Mouse (Mus musculus): ENCODE data around the gene Kcnip4. TPM values are rescaled to one million over a fixed set of nuclear protein-coding genes. Genes with fewer than 3 reads are reported as not detected.

Gene Kcnip4
- total RNA-seq, 1 experiment, result 0.09 TPM

DNA sequence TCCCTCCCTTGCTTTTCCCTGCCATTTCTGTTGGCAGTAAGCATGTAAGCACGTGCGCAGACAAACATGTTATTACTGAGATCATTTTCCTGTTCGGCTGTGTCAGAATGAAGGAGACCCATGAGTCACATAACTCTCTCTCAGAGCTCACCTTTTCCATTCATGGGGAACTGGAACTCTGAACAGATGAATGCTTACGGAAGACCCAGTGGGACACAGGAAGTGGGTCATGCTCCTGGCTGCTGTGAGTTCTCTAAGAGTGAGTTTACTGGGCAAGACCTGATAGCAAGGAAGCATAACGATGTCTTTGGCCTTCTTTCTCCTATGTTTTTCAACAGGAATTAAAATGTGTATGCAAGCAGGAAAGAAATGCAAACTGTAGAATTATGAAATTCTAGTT is 917.8 kb downstream of the Kcnip4 start:
- Histone ChIP-seq H3K9ac (ENCODE audit: insufficient read depth, low read depth, low read length, poor library complexity, severe bottlenecking) (no peak overlapping the region), H3K4me1 (ENCODE audit: control insufficient read depth in 2 of 2, insufficient read depth in 2 of 2, low read length in 2 of 2, poor library complexity in 1 of 2) (no peaks in the 10 kb centered on the region), H3K27ac (ENCODE audit: insufficient read depth, low read depth, low read length, poor library complexity, severe bottlenecking) (no peak overlapping the region), H3K36me3 (ENCODE audit: control insufficient read depth, insufficient read depth, low read length, poor library complexity, severe bottlenecking) (no peaks in the 10 kb centered on the region), H3K4me3 (ENCODE audit: insufficient read depth in 1 of 2, low read depth in 1 of 2, low read length in 2 of 2, poor library complexity in 1 of 2, severe bottlenecking in 1 of 2) (no peak overlapping the region), H3K9me3 (ENCODE audit: control insufficient read depth, insufficient read depth, low read depth, low read length) (no peaks in the 10 kb centered on the region)
- TF ChIP-seq ZC3H11A (IDR thresholded peaks at IDR 0.05; ENCODE audit: borderline replicate concordance, low read depth, low read length) (no peak), HCFC1 (IDR thresholded peaks at IDR 0.05; ENCODE audit: borderline replicate concordance, insufficient read depth, low read length) (no peak)
- in situ Hi-C loops (cut with MboI; ENCODE audit: low sequenced_read_pairs in 2 of 2, unreplicated experiment in 2 of 2), result no loop called here
- DNase-seq (ENCODE audit: low read depth, low spot score), result no peak

GRCm38 (mm10) chr5:48606281-48606680 is 918.4 kb downstream of the Kcnip4 start:
- H3K9ac ChIP-seq (ENCODE audit: insufficient read depth, low read depth, low read length, poor library complexity, severe bottlenecking), result no peak overlapping the region
- in situ Hi-C loops (cut with MboI; ENCODE audit: low sequenced_read_pairs in 2 of 2, unreplicated experiment in 2 of 2), result no loop called here
- TF ChIP-seq ZNF384 (IDR thresholded peaks at IDR 0.05; ENCODE audit: low read depth, low read length) (no peak), ZC3H11A (IDR thresholded peaks at IDR 0.05; ENCODE audit: borderline replicate concordance, low read depth, low read length) (no peak), CHD2 (IDR thresholded peaks at IDR 0.05; ENCODE audit: low read depth, low read length) (no peak), MAFK (IDR thresholded peaks at IDR 0.05; ENCODE audit: insufficient read depth, low read depth, low read length) (no peak), HCFC1 (IDR thresholded peaks at IDR 0.05; ENCODE audit: borderline replicate concordance, insufficient read depth, low read length) (no peak)
- no peak overlapping the region for H3K27ac ChIP-seq (ENCODE audit: insufficient read depth, low read depth, low read length, poor library complexity, severe bottlenecking)
- DNase-seq (ENCODE audit: low read depth, low spot score), result no peak
- no peak overlapping the region for H3K4me3 ChIP-seq (ENCODE audit: insufficient read depth in 1 of 2, low read depth in 1 of 2, low read length in 2 of 2, poor library complexity in 1 of 2, severe bottlenecking in 1 of 2)
- no peaks in the 10 kb centered on the region for H3K9me3 ChIP-seq (ENCODE audit: control insufficient read depth, insufficient read depth, low read depth, low read length)
- no peaks in the 10 kb centered on the region for H3K36me3 ChIP-seq (ENCODE audit: control insufficient read depth, insufficient read depth, low read length, poor library complexity, severe bottlenecking)
- H3K4me1 ChIP-seq (ENCODE audit: control insufficient read depth in 2 of 2, insufficient read depth in 2 of 2, low read length in 2 of 2, poor library complexity in 1 of 2), result no peaks in the 10 kb centered on the region

GRCm38 (mm10) chr5:48599481-48600040 is 925.1 kb downstream of the Kcnip4 start:
- H3K4me3 ChIP-seq (ENCODE audit: insufficient read depth in 1 of 2, low read depth in 1 of 2, low read length in 2 of 2, poor library complexity in 1 of 2, severe bottlenecking in 1 of 2), result 0 out of 4 replicates have a peak overlapping the region, but pooled peaks of 1 of the 2 experiments have one; percentile 14
- H3K27ac ChIP-seq (ENCODE audit: insufficient read depth, low read depth, low read length, poor library complexity, severe bottlenecking), result no peak overlapping the region
- no peak for TF ChIP-seq CHD2 (IDR thresholded peaks at IDR 0.05; ENCODE audit: low read depth, low read length)
- TF ChIP-seq MAFK (IDR thresholded peaks at IDR 0.05; ENCODE audit: insufficient read depth, low read depth, low read length), result no peak
- TF ChIP-seq HCFC1 (IDR thresholded peaks at IDR 0.05; ENCODE audit: borderline replicate concordance, insufficient read depth, low read length), result no peak
- TF ChIP-seq ZNF384 (IDR thresholded peaks at IDR 0.05; ENCODE audit: low read depth, low read length), result no peak
- no peak for TF ChIP-seq ZC3H11A (IDR thresholded peaks at IDR 0.05; ENCODE audit: borderline replicate concordance, low read depth, low read length)
- no peaks in the 10 kb centered on the region for H3K36me3 ChIP-seq (ENCODE audit: control insufficient read depth, insufficient read depth, low read length, poor library complexity, severe bottlenecking)
- no peaks in the 10 kb centered on the region for H3K9me3 ChIP-seq (ENCODE audit: control insufficient read depth, insufficient read depth, low read depth, low read length)
- peak; percentile 49 for DNase-seq (ENCODE audit: low read depth, low spot score)
- in situ Hi-C loops (cut with MboI; ENCODE audit: low sequenced_read_pairs in 2 of 2, unreplicated experiment in 2 of 2), result no loop called here
- no peak overlapping the region for H3K9ac ChIP-seq (ENCODE audit: insufficient read depth, low read depth, low read length, poor library complexity, severe bottlenecking)
- peaks cover 0 to 4% of the 10 kb centered on the region in 2 experiments; a peak in 1 of 4 replicates for H3K4me1 ChIP-seq (ENCODE audit: control insufficient read depth in 2 of 2, insufficient read depth in 2 of 2, low read length in 2 of 2, poor library complexity in 1 of 2)

DNA sequence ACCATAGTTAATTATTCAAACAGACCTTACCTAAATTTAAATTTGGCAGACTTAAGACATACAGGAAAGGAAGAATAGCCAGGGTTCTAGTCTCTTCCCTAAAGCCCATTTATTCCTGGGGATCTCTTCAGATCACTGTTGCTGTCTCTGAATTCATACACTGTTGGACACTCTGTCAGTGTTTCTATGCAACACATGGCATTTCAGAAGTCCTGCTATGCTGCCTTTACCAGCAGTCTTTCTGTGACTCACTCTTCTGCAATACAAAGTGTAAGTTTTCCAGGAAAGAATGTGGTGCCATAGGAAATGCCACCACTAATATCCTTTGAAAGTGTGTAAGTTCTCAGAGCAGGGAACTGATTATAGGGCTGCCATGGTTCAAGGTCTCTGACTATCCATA is 936.7 kb downstream of the Kcnip4 start:
- H3K4me1 ChIP-seq (ENCODE audit: control insufficient read depth in 2 of 2, insufficient read depth in 2 of 2, low read length in 2 of 2, poor library complexity in 1 of 2), result no peaks in the 10 kb centered on the region
- H3K9me3 ChIP-seq (ENCODE audit: control insufficient read depth, insufficient read depth, low read depth, low read length), result no peaks in the 10 kb centered on the region
- TF ChIP-seq ZNF384 (IDR thresholded peaks at IDR 0.05; ENCODE audit: low read depth, low read length) (no peak), CHD2 (IDR thresholded peaks at IDR 0.05; ENCODE audit: low read depth, low read length) (no peak), HCFC1 (IDR thresholded peaks at IDR 0.05; ENCODE audit: borderline replicate concordance, insufficient read depth, low read length) (no peak)
- no peak overlapping the region for H3K4me3 ChIP-seq (ENCODE audit: insufficient read depth in 1 of 2, low read depth in 1 of 2, low read length in 2 of 2, poor library complexity in 1 of 2, severe bottlenecking in 1 of 2)
- no peak for DNase-seq (ENCODE audit: low read depth, low spot score)
- in situ Hi-C loops (cut with MboI; ENCODE audit: low sequenced_read_pairs in 2 of 2, unreplicated experiment in 2 of 2), result no loop called here
- H3K27ac ChIP-seq (ENCODE audit: insufficient read depth, low read depth, low read length, poor library complexity, severe bottlenecking), result no peak overlapping the region
- H3K36me3 ChIP-seq (ENCODE audit: control insufficient read depth, insufficient read depth, low read length, poor library complexity, severe bottlenecking), result no peaks in the 10 kb centered on the region
- H3K9ac ChIP-seq (ENCODE audit: insufficient read depth, low read depth, low read length, poor library complexity, severe bottlenecking), result no peak overlapping the region

GRCm38 (mm10) chr5:48583431-48583830 is 941.3 kb downstream of the Kcnip4 start:
- no peak for TF ChIP-seq ZNF384 (IDR thresholded peaks at IDR 0.05; ENCODE audit: low read depth, low read length)
- no peak for TF ChIP-seq ZC3H11A (IDR thresholded peaks at IDR 0.05; ENCODE audit: borderline replicate concordance, low read depth, low read length)
- TF ChIP-seq CHD2 (IDR thresholded peaks at IDR 0.05; ENCODE audit: low read depth, low read length), result no peak
- TF ChIP-seq HCFC1 (IDR thresholded peaks at IDR 0.05; ENCODE audit: borderline replicate concordance, insufficient read depth, low read length), result no peak
- no peak for TF ChIP-seq MAFK (IDR thresholded peaks at IDR 0.05; ENCODE audit: insufficient read depth, low read depth, low read length)
- Histone ChIP-seq H3K9ac (ENCODE audit: insufficient read depth, low read depth, low read length, poor library complexity, severe bottlenecking) (no peak overlapping the region), H3K4me3 (ENCODE audit: insufficient read depth in 1 of 2, low read depth in 1 of 2, low read length in 2 of 2, poor library complexity in 1 of 2, severe bottlenecking in 1 of 2) (no peak overlapping the region), H3K4me1 (ENCODE audit: control insufficient read depth in 2 of 2, insufficient read depth in 2 of 2, low read length in 2 of 2, poor library complexity in 1 of 2) (no peaks in the 10 kb centered on the region), H3K9me3 (ENCODE audit: control insufficient read depth, insufficient read depth, low read depth, low read length) (no peaks in the 10 kb centered on the region), H3K27ac (ENCODE audit: insufficient read depth, low read depth, low read length, poor library complexity, severe bottlenecking) (no peak overlapping the region), H3K36me3 (ENCODE audit: control insufficient read depth, insufficient read depth, low read length, poor library complexity, severe bottlenecking) (no peaks in the 10 kb centered on the region)
- in situ Hi-C loops (cut with MboI; ENCODE audit: low sequenced_read_pairs in 2 of 2, unreplicated experiment in 2 of 2), result no loop called here
- no peak for DNase-seq (ENCODE audit: low read depth, low spot score)

Measured in ES-E14 (cell line).